Mouse (Mus musculus) embryonic fibroblast, embryonic 13.5 days (primary cell): ENCODE data around the gene Cdh13. TPM values are rescaled to one million over a fixed set of nuclear protein-coding genes. Genes with fewer than 3 reads are reported as not detected.
"Not testable (repeated sequence)": the region's sequence is repeated elsewhere in the genome, so short reads cannot be mapped to it uniquely, and the experiment has no call there.

Experiments used
- H3K27ac ChIP-seq: 2 replicates; pipeline ENCODE4 v1.5.1; 2012; ENCODE audit warnings: low read length, control low read depth, inconsistent platforms; ENCODE audit not compliant: insufficient read depth
- H3K4me1 ChIP-seq: 2 replicates; pipeline ENCODE4 v1.6.1; 2011; ENCODE audit warnings: low read length; ENCODE audit not compliant: control insufficient read depth, insufficient read depth
- H3K4me3 ChIP-seq: 2 replicates; pipeline ENCODE4 v1.5.1; 2011; ENCODE audit warnings: mild to moderate bottlenecking, control low read depth, low read length; ENCODE audit not compliant: insufficient read depth
- CTCF ChIP-seq: IDR thresholded peaks from 2 replicates; pipeline ENCODE4 v1.5.1; 2011; ENCODE audit warnings: mild to moderate bottlenecking, control low read depth, low read length, moderate library complexity, borderline replicate concordance; ENCODE audit not compliant: insufficient read depth
- POLR2A ChIP-seq: IDR thresholded peaks from 2 replicates; pipeline ENCODE4 v1.6.1; 2011; ENCODE audit warnings: low read depth, mild to moderate bottlenecking, control low read depth, low read length, moderate library complexity
- polyA plus RNA-seq: library from polyadenylated mRNA; stranded (reverse); fragments of >200 nt; gene quantifications from 2 replicates; pipeline ENCODE4 v1.2.4, GENCODE M21; 2011; ENCODE audit warnings: low read depth; ENCODE audit not compliant: missing spikeins, insufficient read length

The Cdh13 gene
- polyA plus RNA-seq, 1 experiment, result 19.8 TPM

DNA sequence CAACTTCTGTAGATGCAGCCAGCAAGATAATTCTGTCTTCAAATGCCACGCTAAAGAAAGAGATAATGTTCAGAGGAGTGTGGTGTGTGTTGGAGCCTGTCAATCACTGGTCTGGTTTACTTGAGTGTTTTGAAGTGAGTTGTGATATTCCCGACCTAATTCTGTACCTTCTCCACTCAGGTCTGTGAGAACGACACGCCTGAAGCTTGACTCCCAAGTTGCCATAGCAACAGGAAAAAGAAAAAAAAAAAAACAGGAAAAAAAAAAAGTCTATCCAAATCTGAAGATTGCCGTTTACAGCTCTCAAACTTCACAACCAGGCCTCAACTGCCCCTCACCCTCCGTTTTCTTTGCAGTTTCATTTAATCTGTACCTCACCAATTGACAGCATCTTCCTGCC is 1039.7 kb downstream of the Cdh13 start:
- no peak overlapping the region for H3K27ac ChIP-seq
- no peaks in the 10 kb centered on the region for H3K4me1 ChIP-seq
- no peak for TF ChIP-seq CTCF
- no peak for TF ChIP-seq POLR2A
- H3K4me3 ChIP-seq, result no peak overlapping the region

DNA sequence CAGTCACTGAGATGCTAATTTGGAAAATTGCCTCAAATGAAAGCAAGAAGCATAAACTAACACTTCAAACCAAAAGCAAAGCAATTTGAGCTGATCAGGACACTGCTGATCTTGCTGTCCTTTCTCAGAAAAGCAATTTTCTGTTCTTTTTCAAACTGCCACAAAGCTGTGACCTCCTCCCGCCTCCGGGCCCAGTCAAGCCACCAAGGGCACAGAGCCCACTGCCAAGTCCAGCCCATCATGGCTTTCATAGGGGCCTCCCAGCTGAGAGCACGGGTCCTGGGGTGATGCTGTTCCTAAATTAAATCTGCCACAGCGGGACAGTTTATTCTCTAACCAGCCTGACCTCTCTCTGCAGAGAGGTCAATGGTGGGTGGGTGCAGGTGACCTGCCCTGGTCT is 1056.0 kb downstream of the Cdh13 start:
- Histone ChIP-seq H3K27ac (no peak overlapping the region), H3K4me3 (no peak overlapping the region), H3K4me1 (no peaks in the 10 kb centered on the region)
- no peak for TF ChIP-seq POLR2A

DNA sequence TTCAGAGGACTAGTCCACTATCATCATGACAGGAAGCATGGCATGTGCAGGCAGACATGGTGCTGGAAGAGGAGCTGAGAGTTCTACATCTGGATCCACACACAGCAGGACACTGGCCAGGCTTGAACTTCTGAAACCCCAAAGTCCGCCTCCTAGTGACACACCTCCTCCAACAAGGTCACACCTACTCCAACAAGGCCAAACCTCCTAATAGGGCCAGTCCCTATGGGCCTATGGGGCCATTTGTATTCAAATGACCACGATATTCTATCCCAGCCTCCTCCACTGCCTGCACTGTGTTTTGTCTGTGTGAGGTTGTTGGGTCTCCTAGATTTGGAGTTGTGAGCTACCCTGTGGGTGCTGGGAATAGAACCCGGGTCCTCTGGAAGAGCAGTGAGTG is 1060.1 kb downstream of the Cdh13 start:
- Histone ChIP-seq H3K4me1 (no peaks in the 10 kb centered on the region), H3K27ac (no peak overlapping the region), H3K4me3 (no peak overlapping the region)
- TF ChIP-seq POLR2A, result no peak
- TF ChIP-seq CTCF, result no peak

DNA sequence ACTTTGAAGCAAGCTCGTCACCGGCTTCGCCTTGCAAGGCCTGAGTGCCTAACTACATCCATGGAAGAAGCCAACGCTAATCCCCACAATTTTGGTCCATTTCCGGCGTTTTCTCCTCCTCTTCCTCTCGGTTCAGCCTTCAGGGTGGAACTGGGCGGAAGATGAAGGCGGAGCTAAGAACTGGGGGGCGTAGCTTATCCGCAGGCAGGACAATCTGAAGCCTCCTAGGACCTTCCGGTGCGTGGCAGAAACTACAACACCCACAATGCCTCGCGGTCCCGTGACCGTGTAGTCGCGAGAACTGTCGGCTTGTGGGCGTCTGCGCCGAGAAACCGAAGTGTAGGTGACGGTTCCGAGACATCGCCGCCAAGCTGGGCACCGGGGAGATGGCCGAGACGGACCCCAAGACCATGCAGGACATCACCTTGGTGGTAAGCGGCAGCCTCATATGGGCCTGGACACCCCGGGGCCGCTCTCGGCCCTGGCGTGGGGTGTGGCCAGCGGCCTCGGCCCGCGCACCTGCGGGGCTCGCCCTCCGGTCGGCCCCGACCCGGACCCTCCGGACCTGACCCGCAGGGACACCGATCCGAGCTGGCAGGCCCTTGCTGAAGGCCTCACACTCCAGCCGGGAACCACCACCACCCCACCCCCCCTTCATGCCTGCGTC is 1060.8 kb downstream of the Cdh13 start, which contains the start of gene Hsbp1:
Hsbp1 (plus strand) TSS at position 299 of the 667 bp plus-strand sequence.
- Histone ChIP-seq H3K4me1 (no peaks in the 10 kb centered on the region), H3K27ac (no peak within 1 kb of the TSS), H3K4me3 (peak within 1 kb of the TSS; percentile 91)
- no peak for TF ChIP-seq CTCF
- TF ChIP-seq POLR2A, result peak; percentile 89

DNA sequence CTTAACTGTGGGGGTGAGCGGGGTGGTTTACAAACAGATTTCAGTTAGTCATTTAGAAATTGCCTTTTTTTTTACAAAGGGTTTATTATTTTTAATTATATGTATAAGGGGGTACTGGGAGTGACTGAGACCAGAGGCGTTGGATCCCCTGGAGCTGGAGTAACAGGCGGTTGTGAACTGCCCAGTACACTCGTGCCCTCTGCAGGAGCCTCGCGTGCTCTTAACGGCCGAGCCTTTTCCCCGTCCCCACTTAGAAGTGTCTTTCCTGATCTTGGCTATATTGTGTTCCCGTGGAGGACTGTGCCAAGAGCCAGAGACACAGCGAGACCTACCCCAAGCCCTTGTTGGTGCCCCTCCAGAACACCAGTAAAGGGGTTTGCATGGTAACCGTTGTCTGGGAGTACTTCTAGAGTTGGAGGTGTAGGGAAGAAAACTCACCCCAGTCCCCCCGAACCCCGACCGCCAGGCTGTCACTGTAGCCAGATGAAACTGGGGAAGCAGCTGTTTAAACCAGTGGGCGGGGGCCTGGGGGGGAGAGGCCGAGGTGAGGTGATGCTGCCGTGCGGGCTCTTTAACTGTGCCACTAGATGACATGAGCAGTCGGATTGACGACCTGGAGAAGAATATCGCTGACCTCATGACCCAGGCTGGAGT is 1061.6 kb downstream of the Cdh13 start:
- H3K27ac ChIP-seq, result no peak overlapping the region
- TF ChIP-seq POLR2A (no peak), CTCF (no peak)

DNA sequence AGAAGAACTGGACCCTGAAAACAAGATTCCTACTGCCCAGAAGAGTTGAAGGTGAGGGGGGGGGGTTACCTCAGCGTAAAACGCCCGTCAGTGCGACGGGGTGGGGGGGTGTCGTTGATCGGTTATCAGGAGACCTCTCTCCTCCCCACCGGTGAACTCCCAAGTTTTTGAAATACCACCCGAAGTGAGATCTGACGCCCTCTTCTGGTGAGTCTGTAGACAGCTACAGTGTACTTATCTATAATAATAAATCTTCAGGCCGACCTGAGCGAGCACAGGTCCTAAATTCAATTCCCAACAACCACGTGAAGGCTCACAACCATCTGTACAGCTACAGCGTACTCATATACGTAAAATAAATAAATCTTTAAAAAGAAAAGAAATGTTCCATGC is 1062.1 kb downstream of the Cdh13 start:
- H3K4me3 ChIP-seq, result peak overlapping the region; percentile 91; the same call in 1 of the 2 replicates
- no peaks in the 10 kb centered on the region for H3K4me1 ChIP-seq
- H3K27ac ChIP-seq, result no peak overlapping the region
- TF ChIP-seq POLR2A (no peak), CTCF (no peak)

More for the DNA sequence above, 1061.6 kb downstream of the Cdh13 start:
- peak overlapping the region; percentile 91 for H3K4me3 ChIP-seq
- no peaks in the 10 kb centered on the region for H3K4me1 ChIP-seq

DNA sequence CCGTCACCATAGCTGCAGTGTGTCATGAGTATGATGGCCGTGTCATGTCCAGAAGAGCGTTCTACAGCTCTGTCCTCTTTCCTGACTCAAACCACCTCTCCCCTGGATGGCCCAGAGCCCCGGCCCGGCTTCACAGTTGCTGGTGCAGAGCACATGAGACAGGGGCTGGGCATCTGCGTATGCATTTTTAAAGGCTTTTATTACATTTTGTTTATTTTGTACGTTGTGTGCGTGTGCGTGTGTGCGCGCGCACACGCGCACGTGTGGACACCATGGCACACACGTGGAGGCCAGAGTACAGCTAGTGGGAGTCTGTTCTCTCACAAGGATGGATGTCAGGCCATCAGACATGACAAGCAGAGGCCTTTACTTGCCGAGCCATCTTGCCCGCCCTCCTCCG is 1068.1 kb downstream of the Cdh13 start:
- Histone ChIP-seq H3K4me3 (no peak overlapping the region), H3K4me1 (no peaks in the 10 kb centered on the region)
- TF ChIP-seq CTCF, result no peak
- no peak for TF ChIP-seq POLR2A

DNA sequence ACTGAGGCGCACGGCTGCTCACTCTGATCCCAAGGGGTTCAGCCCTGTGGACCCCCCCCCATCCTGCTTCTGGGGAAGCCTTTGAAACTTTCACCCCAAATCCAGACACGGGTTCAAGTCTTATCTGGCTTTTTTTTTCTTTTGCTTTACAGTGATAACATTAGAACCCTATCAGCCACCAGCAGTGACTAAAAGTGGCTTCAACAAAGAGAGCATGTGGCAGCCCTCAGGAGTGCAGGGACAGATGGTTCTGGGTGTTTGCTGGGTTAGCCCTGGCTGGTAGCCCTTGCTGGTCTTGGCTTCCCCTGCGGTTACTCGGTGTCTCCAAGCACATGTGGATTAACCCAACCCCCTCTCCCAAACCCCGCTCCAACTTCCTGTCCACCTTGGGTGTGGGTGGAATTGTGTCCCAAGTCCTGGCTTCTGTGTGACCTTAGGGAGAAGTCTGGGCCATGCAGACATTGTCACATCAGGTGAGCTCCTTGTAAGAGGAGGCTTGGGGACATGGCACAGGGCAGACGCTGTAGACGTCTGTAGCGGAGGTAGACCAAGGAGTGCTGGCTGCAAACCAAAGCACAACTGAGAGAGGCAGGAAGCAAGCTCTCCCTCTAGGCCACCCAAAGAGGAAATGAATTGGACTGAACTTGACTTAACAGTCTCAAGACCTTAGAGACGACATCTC is 1069.6 kb downstream of the Cdh13 start:
- TF ChIP-seq CTCF, result no peak
- TF ChIP-seq POLR2A, result no peak

More for the DNA sequence above, 1068.1 kb downstream of the Cdh13 start:
- no peak overlapping the region for H3K27ac ChIP-seq

DNA sequence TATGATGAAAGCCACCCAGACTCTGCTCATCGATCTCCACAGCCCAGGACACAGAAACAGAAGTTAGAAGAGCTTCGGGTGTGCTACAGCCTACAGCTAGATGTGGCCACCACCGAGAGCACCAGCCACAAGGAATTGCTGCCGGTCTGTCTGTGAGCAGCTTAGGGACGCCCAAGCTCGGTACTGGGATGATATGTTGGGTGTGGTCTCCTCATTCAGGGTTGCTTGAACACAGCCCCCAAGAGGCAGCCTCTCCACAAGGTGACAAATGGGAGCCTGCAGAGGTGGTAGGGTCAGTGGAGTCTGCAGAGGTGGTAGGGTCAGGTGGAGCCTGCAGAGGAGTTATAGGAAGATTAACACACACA is 1070.1 kb downstream of the Cdh13 start:
- TF ChIP-seq POLR2A (no peak), CTCF (no peak)

More for the DNA sequence above, 1069.6 kb downstream of the Cdh13 start:
- H3K4me1 ChIP-seq, result no peaks in the 10 kb centered on the region
- H3K4me3 ChIP-seq, result no peak overlapping the region
- no peak overlapping the region for H3K27ac ChIP-seq

DNA sequence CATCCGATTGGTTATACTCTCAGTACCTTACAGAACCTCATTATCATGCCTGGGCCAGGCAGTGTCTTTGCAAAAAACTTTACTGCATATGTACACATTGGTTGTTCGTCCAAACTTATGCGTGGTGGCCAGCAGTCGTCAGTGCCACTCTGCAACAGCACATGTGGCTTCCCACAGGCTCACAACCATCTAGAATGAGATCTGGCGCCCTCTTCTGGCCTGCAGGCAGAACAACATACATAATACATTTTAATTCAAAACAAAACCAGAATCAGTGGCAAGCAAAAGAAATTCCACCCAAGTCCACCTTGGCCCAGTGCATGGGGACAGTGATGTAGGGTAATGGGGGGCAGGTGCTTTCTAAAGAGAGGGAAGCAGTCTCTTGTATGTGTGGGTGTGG is 1073.1 kb downstream of the Cdh13 start:
- peak; percentile 25; the same call in 1 of the 2 replicates for TF ChIP-seq CTCF
- not testable (repeated sequence) for H3K4me1 ChIP-seq, H3K4me3 ChIP-seq, H3K27ac ChIP-seq

More for the DNA sequence above, 1070.1 kb downstream of the Cdh13 start:
- no peaks in the 10 kb centered on the region for H3K4me1 ChIP-seq
- no peak overlapping the region for H3K4me3 ChIP-seq
- no peak overlapping the region for H3K27ac ChIP-seq
